Mouse (Mus musculus): ENCODE results near the gene Lgr4. TPM values are rescaled to one million over a fixed set of nuclear protein-coding genes. Genes with fewer than 3 reads are reported as not detected.

The Lgr4 gene
- total RNA-seq, 1 experiment = 68.9 TPM

DNA sequence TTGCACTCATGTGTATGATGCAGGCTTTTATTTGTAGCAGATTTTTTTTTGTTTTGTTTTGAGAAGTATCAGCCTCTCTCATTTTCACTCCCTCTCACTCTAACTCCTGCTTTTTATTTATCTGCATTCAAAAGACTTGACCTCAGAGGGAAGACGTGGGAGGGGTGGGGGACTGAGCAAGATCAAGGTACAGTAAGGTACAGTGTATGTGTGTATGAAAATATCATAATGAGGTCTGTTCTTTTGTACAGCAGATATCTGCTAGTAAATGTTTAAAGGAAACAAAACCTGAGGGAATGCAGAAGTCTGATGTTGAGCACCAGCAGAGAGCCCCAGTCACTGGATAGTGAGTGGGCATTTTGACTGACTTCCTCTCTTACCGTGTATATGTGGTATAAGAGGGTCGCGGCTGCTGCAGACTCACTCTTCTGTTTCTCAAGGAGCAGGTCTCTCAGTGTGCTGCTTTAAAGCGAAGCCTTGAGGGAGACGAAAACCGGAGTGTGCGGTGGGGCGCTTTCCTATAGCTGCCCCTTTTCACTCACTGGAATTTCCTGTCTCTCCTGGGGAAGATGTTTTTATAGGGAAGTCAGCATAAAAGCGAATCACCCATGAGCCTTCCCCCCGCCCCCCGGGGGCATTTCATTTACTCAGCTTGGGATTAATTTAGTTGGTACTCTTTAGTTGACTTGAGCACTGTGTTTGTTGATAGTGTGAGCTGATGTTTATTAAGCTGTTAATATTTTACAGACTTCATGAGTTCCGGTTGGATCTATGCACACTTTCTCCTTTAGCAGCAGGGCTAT, 14.7 kb downstream of the Lgr4 start:
- no peak overlapping the region for H3K4me3 ChIP-seq (ENCODE audit: insufficient read depth in 1 of 2, low read depth in 1 of 2, low read length in 2 of 2, poor library complexity in 1 of 2, severe bottlenecking in 1 of 2)
- peaks cover 5% of the 10 kb centered on the region for H3K36me3 ChIP-seq (ENCODE audit: control insufficient read depth, insufficient read depth, low read length, poor library complexity, severe bottlenecking)
- H3K9ac ChIP-seq (ENCODE audit: insufficient read depth, low read depth, low read length, poor library complexity, severe bottlenecking) = no peak overlapping the region; the same call in 1 of the 2 replicates
- H3K4me1 ChIP-seq (ENCODE audit: control insufficient read depth in 2 of 2, insufficient read depth in 2 of 2, low read length in 2 of 2, poor library complexity in 1 of 2) = peaks cover 3 to 14% of the 10 kb centered on the region in 2 experiments; a peak in 1 of 4 replicates
- no peaks in the 10 kb centered on the region for H3K9me3 ChIP-seq (ENCODE audit: control insufficient read depth, insufficient read depth, low read depth, low read length)
- H3K27ac ChIP-seq (ENCODE audit: insufficient read depth, low read depth, low read length, poor library complexity, severe bottlenecking) = no peak overlapping the region
- no peak for DNase-seq (ENCODE audit: low read depth, low spot score)
- TF ChIP-seq MAFK (IDR thresholded peaks at IDR 0.05; ENCODE audit: insufficient read depth, low read depth, low read length) = no peak
- TF ChIP-seq ZC3H11A (IDR thresholded peaks at IDR 0.05; ENCODE audit: borderline replicate concordance, low read depth, low read length) = no peak
- no peak for TF ChIP-seq CHD2 (IDR thresholded peaks at IDR 0.05; ENCODE audit: low read depth, low read length)
- TF ChIP-seq HCFC1 (IDR thresholded peaks at IDR 0.05; ENCODE audit: borderline replicate concordance, insufficient read depth, low read length) = no peak
- TF ChIP-seq ZNF384 (IDR thresholded peaks at IDR 0.05; ENCODE audit: low read depth, low read length) = no peak
- in situ Hi-C loops (cut with MboI; ENCODE audit: low sequenced_read_pairs in 2 of 2, unreplicated experiment in 2 of 2) = no loop called here

- in situ Hi-C loops (cut with MboI; ENCODE audit: low sequenced_read_pairs in 2 of 2, unreplicated experiment in 2 of 2) = no loop called here
- Histone ChIP-seq H3K27ac (ENCODE audit: insufficient read depth, low read depth, low read length, poor library complexity, severe bottlenecking) (no peak overlapping the region), H3K9me3 (ENCODE audit: control insufficient read depth, insufficient read depth, low read depth, low read length) (no peaks in the 10 kb centered on the region), H3K36me3 (ENCODE audit: control insufficient read depth, insufficient read depth, low read length, poor library complexity, severe bottlenecking) (peaks cover 3% of the 10 kb centered on the region), H3K4me1 (ENCODE audit: control insufficient read depth in 2 of 2, insufficient read depth in 2 of 2, low read length in 2 of 2, poor library complexity in 1 of 2) (peaks cover 3 to 14% of the 10 kb centered on the region in 2 experiments; a peak in 1 of 4 replicates), H3K9ac (ENCODE audit: insufficient read depth, low read depth, low read length, poor library complexity, severe bottlenecking) (no peak overlapping the region), H3K4me3 (ENCODE audit: insufficient read depth in 1 of 2, low read depth in 1 of 2, low read length in 2 of 2, poor library complexity in 1 of 2, severe bottlenecking in 1 of 2) (no peak overlapping the region)
- no peak for DNase-seq (ENCODE audit: low read depth, low spot score)
- TF ChIP-seq ZC3H11A (IDR thresholded peaks at IDR 0.05; ENCODE audit: borderline replicate concordance, low read depth, low read length) (no peak), HCFC1 (IDR thresholded peaks at IDR 0.05; ENCODE audit: borderline replicate concordance, insufficient read depth, low read length) (no peak), ZNF384 (IDR thresholded peaks at IDR 0.05; ENCODE audit: low read depth, low read length) (no peak), MAFK (IDR thresholded peaks at IDR 0.05; ENCODE audit: insufficient read depth, low read depth, low read length) (no peak), CHD2 (IDR thresholded peaks at IDR 0.05; ENCODE audit: low read depth, low read length) (no peak)
Observed at GRCm38 (mm10) chr2:109933151-109933550, 15.7 kb downstream of the Lgr4 start.

DNA sequence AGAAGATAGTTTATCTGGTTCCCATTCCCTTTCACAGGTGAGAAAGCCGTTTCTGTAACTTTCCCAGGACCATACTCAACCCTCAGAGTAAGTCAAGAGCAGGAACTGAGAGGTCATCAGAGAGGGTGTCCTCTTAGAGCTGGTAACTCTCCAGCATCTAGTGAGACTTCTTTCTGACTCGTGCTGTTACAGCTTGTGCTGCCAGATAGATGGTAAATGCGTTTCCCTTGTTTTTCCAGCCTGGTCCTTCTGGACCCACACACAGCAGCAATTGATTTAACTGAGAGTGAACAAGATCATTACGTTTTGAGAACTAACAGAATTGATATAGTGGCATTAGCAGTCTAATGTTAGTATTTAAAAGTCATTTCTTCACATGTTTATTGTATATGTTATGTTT, 16.6 kb downstream of the Lgr4 start:
- no peak for TF ChIP-seq CHD2 (IDR thresholded peaks at IDR 0.05; ENCODE audit: low read depth, low read length)
- TF ChIP-seq HCFC1 (IDR thresholded peaks at IDR 0.05; ENCODE audit: borderline replicate concordance, insufficient read depth, low read length) = no peak
- TF ChIP-seq ZNF384 (IDR thresholded peaks at IDR 0.05; ENCODE audit: low read depth, low read length) = no peak
- no peak for TF ChIP-seq MAFK (IDR thresholded peaks at IDR 0.05; ENCODE audit: insufficient read depth, low read depth, low read length)
- TF ChIP-seq ZC3H11A (IDR thresholded peaks at IDR 0.05; ENCODE audit: borderline replicate concordance, low read depth, low read length) = no peak
- Histone ChIP-seq H3K4me1 (ENCODE audit: control insufficient read depth in 2 of 2, insufficient read depth in 2 of 2, low read length in 2 of 2, poor library complexity in 1 of 2) (peaks cover 3 to 14% of the 10 kb centered on the region in 2 experiments; a peak in 1 of 4 replicates), H3K27ac (ENCODE audit: insufficient read depth, low read depth, low read length, poor library complexity, severe bottlenecking) (no peak overlapping the region), H3K36me3 (ENCODE audit: control insufficient read depth, insufficient read depth, low read length, poor library complexity, severe bottlenecking) (peaks cover 5% of the 10 kb centered on the region), H3K9me3 (ENCODE audit: control insufficient read depth, insufficient read depth, low read depth, low read length) (no peaks in the 10 kb centered on the region), H3K9ac (ENCODE audit: insufficient read depth, low read depth, low read length, poor library complexity, severe bottlenecking) (no peak overlapping the region), H3K4me3 (ENCODE audit: insufficient read depth in 1 of 2, low read depth in 1 of 2, low read length in 2 of 2, poor library complexity in 1 of 2, severe bottlenecking in 1 of 2) (no peak overlapping the region)
- DNase-seq (ENCODE audit: low read depth, low spot score) = no peak
- in situ Hi-C loops (cut with MboI; ENCODE audit: low sequenced_read_pairs in 2 of 2, unreplicated experiment in 2 of 2) = no loop called here

DNA sequence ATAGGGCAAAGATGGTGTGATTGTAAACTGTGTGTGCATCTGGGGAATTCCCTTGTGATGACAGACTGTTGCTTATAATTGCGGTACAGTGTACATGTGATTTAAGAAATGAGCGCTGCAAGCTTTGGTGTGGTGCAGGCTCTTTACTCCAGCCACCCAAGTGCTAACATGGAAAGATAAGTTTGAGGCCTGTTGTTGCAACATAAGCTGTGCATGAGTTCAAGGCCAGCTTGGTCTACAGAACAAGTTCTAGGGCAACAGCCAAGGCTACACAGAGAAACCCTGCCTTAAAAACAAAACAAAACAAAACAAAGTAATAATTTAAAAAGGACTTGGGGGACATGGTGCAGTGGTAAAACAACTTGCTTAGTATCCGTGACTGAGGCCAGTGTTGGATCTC, 17.7 kb downstream of the Lgr4 start:
- TF ChIP-seq ZC3H11A (IDR thresholded peaks at IDR 0.05; ENCODE audit: borderline replicate concordance, low read depth, low read length) (no peak), CHD2 (IDR thresholded peaks at IDR 0.05; ENCODE audit: low read depth, low read length) (no peak), MAFK (IDR thresholded peaks at IDR 0.05; ENCODE audit: insufficient read depth, low read depth, low read length) (no peak), ZNF384 (IDR thresholded peaks at IDR 0.05; ENCODE audit: low read depth, low read length) (no peak), HCFC1 (IDR thresholded peaks at IDR 0.05; ENCODE audit: borderline replicate concordance, insufficient read depth, low read length) (no peak)
- no peak for DNase-seq (ENCODE audit: low read depth, low spot score)
- H3K27ac ChIP-seq (ENCODE audit: insufficient read depth, low read depth, low read length, poor library complexity, severe bottlenecking) = no peak overlapping the region
- in situ Hi-C loops (cut with MboI; ENCODE audit: low sequenced_read_pairs in 2 of 2, unreplicated experiment in 2 of 2) = no loop called here
- H3K9me3 ChIP-seq (ENCODE audit: control insufficient read depth, insufficient read depth, low read depth, low read length) = no peaks in the 10 kb centered on the region
- H3K9ac ChIP-seq (ENCODE audit: insufficient read depth, low read depth, low read length, poor library complexity, severe bottlenecking) = no peak overlapping the region
- peaks cover 5% of the 10 kb centered on the region for H3K36me3 ChIP-seq (ENCODE audit: control insufficient read depth, insufficient read depth, low read length, poor library complexity, severe bottlenecking)
- no peak overlapping the region for H3K4me3 ChIP-seq (ENCODE audit: insufficient read depth in 1 of 2, low read depth in 1 of 2, low read length in 2 of 2, poor library complexity in 1 of 2, severe bottlenecking in 1 of 2)
- peaks cover 3 to 11% of the 10 kb centered on the region in 2 experiments; a peak in 1 of 4 replicates for H3K4me1 ChIP-seq (ENCODE audit: control insufficient read depth in 2 of 2, insufficient read depth in 2 of 2, low read length in 2 of 2, poor library complexity in 1 of 2)
